Mouse (Mus musculus) lung, adult 2 months (tissue): Measurements from ENCODE around the gene Vps50. TPM values are rescaled to one million over a fixed set of nuclear protein-coding genes. Genes with fewer than 3 reads are reported as not detected.
"Not testable (repeated sequence)": the region's sequence is repeated elsewhere in the genome, so short reads cannot be mapped to it uniquely, and the experiment has no call there.

Source experiments
- DNase-seq: peaks from one replicate; pipeline ENCODE4 v3.0.0; 2022
- H3K4me1 ChIP-seq: fragments of 200-500 bp; 2 replicates; pipeline ENCODE4 v1.6.1; 2011; ENCODE audit warnings: low read length; ENCODE audit not compliant: control insufficient read depth, insufficient read depth
- H3K4me3 ChIP-seq: fragments of 200-500 bp; replicated peaks from 2 replicates; pipeline ENCODE3; 2011; ENCODE audit warnings: low read depth, mild to moderate bottlenecking, control low read depth, low read length; ENCODE audit errors: extremely low read depth
- CTCF ChIP-seq: fragments of 200-500 bp; IDR thresholded peaks from 2 replicates; pipeline ENCODE4 v1.5.1; 2011; ENCODE audit warnings: mild to moderate bottlenecking, low read length, control low read depth; ENCODE audit not compliant: insufficient read depth
- WGBS: fragments of 180-500 bp; shearing (Covaris S2); methylation state at CpG from one replicate; pipeline ENCODE4 v1.1.7; 2018; 5-methylcytosine and 5-hydroxymethylcytosine counted together
- polyA plus RNA-seq: library from polyadenylated mRNA; depleted of rRNA; stranded (reverse); fragments of >200 nt; gene quantifications from 2 replicates; pipeline ENCODE4 v1.2.3, GENCODE M21; 2012; rRNA removed

Vps50 gene
- polyA plus RNA-seq, 1 experiment: 4.2 TPM

- H3K4me3 ChIP-seq: peak overlapping the region; percentile 57
- WGBS: 43% methylated on average over 11 of the region's 13 CpGs
- DNase-seq: peak; percentile 16
- 0 out of 2 replicates have a peak, but pooled peaks have one; percentile 11 for TF ChIP-seq CTCF
- H3K4me1 ChIP-seq: not testable (repeated sequence)
These were observed 122.5 kb downstream of the Vps50 start for GRCm38 (mm10) chr6:3620428-3621387.

Other genes with a start within 250 kb of the Vps50 start
- 1.7 and 3.7 TPM in 2 replicates for gene Samd9l, start 98.8 kb upstream of the Vps50 start, polyA plus RNA-seq
- 4.0 and 5.8 TPM in 2 replicates for gene Hepacam2, start 84 bp upstream of the Vps50 start, polyA plus RNA-seq